Mouse (Mus musculus): ENCODE measurements around the gene Akr7a5. TPM values are rescaled to one million over a fixed set of nuclear protein-coding genes. Genes with fewer than 3 reads are reported as not detected.

Akr7a5 gene
- polyA plus RNA-seq, 1 experiment from 2014 or later: 226 TPM

- no peak for TF ChIP-seq CTCF (IDR thresholded peaks at IDR 0.05; ENCODE audit: low read depth)
Measured at GRCm38 (mm10) chr4:139305521-139305920, 5.0 kb upstream of the Akr7a5 start.

DNA sequence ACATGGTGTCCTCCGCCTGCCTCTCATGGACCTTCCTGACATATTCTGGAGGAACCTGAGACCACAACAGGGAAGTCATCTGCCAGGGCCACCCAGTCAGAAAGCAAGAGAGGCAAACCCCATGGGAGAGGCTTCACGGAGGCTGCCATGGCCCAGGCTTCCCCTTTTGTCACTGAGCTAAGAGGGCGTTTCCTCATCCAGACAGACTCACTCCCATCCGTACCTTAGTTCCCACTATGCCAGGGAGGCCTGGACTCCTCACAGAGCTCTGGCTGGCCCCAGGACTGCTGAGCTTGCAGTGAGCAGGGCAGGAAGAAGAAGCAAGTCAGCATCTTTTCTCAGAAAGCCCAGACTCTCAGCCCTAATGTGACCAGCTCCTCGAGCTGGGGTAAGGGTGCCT is 2.6 kb upstream of the Akr7a5 start:
- H3K36me3 ChIP-seq (ENCODE audit: control insufficient read depth, insufficient read depth): peaks cover 18% of the 10 kb centered on the region
- H3K9me3 ChIP-seq (ENCODE audit: control insufficient read depth): no peaks in the 10 kb centered on the region
- no peak overlapping the region for H3K9ac ChIP-seq (ENCODE audit: low read depth, low read length)
- no peak for TF ChIP-seq CTCF (IDR thresholded peaks at IDR 0.05; ENCODE audit: low read depth)
- 70% methylated on average over 5 of the region's 5 CpGs for WGBS
- H3K4me2 ChIP-seq (replicated peaks; ENCODE audit: low read depth): peak overlapping the region; percentile 94; the same call in 1 of the 2 replicates
- no peak overlapping the region for H3K27ac ChIP-seq (ENCODE audit: low read depth, low read length)
- no peak for ATAC-seq
- no peaks in the 10 kb centered on the region for H3K27me3 ChIP-seq (replicated peaks; ENCODE audit: control insufficient read depth, insufficient read depth, low read length)
- no peak overlapping the region for H3K4me3 ChIP-seq (ENCODE audit: low read depth, low read length)
- H3K4me1 ChIP-seq (replicated peaks; ENCODE audit: control insufficient read depth, insufficient read depth, low read length): no peaks in the 10 kb centered on the region

More at GRCm38 (mm10) chr4:139305521-139305920, 5.0 kb upstream of the Akr7a5 start:
- no peaks in the 10 kb centered on the region for H3K9me3 ChIP-seq (ENCODE audit: control insufficient read depth)
- no peak overlapping the region for H3K4me2 ChIP-seq (replicated peaks; ENCODE audit: low read depth)
- H3K27me3 ChIP-seq (replicated peaks; ENCODE audit: control insufficient read depth, insufficient read depth, low read length): no peaks in the 10 kb centered on the region
- peaks cover 42% of the 10 kb centered on the region for H3K36me3 ChIP-seq (ENCODE audit: control insufficient read depth, insufficient read depth)
- no peak overlapping the region for H3K9ac ChIP-seq (ENCODE audit: low read depth, low read length)
- no peaks in the 10 kb centered on the region for H3K4me1 ChIP-seq (replicated peaks; ENCODE audit: control insufficient read depth, insufficient read depth, low read length)
- H3K27ac ChIP-seq (ENCODE audit: low read depth, low read length): no peak overlapping the region
- WGBS: 86% methylated on average over 3 of the region's 3 CpGs
- H3K4me3 ChIP-seq (ENCODE audit: low read depth, low read length): no peak overlapping the region
- no peak for ATAC-seq

- peak overlapping the region; percentile 88; the same call in 1 of the 2 replicates for H3K9ac ChIP-seq (ENCODE audit: low read depth, low read length)
- WGBS: 22% methylated on average over 6 of the region's 6 CpGs
- peak overlapping the region; percentile 94 for H3K4me2 ChIP-seq (replicated peaks; ENCODE audit: low read depth)
- peak overlapping the region; percentile 91; the same call in 1 of the 2 replicates for H3K27ac ChIP-seq (ENCODE audit: low read depth, low read length)
- H3K4me3 ChIP-seq (ENCODE audit: low read depth, low read length): peak overlapping the region; percentile 85
- no peaks in the 10 kb centered on the region for H3K27me3 ChIP-seq (replicated peaks; ENCODE audit: control insufficient read depth, insufficient read depth, low read length)
- ATAC-seq: no peak
- TF ChIP-seq CTCF (IDR thresholded peaks at IDR 0.05; ENCODE audit: low read depth): peak; percentile 54
- H3K36me3 ChIP-seq (ENCODE audit: control insufficient read depth, insufficient read depth): peaks cover 26% of the 10 kb centered on the region
- no peaks in the 10 kb centered on the region for H3K9me3 ChIP-seq (ENCODE audit: control insufficient read depth)
- H3K4me1 ChIP-seq (replicated peaks; ENCODE audit: control insufficient read depth, insufficient read depth, low read length): no peaks in the 10 kb centered on the region
Measured at GRCm38 (mm10) chr4:139309651-139310050, 893 bp upstream of the Akr7a5 start.

DNA sequence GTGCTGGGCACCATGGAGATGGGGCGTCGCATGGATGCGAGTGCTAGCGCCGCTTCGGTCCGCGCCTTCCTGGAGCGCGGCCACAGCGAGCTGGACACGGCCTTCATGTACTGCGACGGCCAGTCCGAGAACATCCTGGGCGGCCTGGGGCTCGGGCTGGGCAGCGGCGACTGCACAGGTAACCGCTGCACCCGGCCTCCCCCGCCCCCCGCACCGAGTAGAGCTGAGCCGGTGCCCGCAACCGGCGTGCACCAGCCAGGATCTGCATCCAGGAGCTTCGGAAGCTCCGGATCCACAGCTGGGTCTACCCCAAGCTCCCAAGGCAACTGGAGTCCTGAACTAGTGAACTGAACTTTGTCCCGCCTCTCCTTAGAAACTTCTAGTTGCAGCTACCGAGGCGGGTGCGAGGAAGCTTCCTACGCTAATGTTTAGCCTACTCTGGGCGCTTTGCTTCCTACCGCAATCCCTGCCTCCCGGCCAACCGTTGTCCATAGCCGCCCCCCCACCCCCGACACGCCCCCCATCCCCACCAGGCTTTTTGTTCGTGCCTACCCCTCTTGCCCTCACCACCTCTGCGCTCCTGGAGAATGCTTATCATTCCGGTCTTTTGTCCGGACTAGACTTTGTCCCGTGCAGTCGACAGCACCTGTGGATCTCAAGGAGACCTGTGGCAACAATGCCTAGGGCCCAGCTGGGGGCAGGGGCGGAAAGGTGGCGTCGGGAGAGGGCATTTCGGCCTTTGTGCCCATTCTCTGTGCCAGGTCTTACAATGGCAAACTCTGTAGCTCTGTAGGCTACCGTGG is 556 bp downstream of the Akr7a5 start:
- Histone ChIP-seq H3K9me3 (ENCODE audit: control insufficient read depth) (no peaks in the 10 kb centered on the region), H3K9ac (ENCODE audit: low read depth, low read length) (peak overlapping the region; percentile 88), H3K4me3 (ENCODE audit: low read depth, low read length) (peak overlapping the region; percentile 85), H3K27me3 (replicated peaks; ENCODE audit: control insufficient read depth, insufficient read depth, low read length) (no peaks in the 10 kb centered on the region), H3K4me2 (replicated peaks; ENCODE audit: low read depth) (peak overlapping the region; percentile 94), H3K36me3 (ENCODE audit: control insufficient read depth, insufficient read depth) (peaks cover 30% of the 10 kb centered on the region), H3K27ac (ENCODE audit: low read depth, low read length) (peak overlapping the region; percentile 91), H3K4me1 (replicated peaks; ENCODE audit: control insufficient read depth, insufficient read depth, low read length) (no peaks in the 10 kb centered on the region)
- WGBS: under 1% methylated on average over 52 of the region's 53 CpGs
- ATAC-seq: peak; percentile 75
- peak; percentile 36 for TF ChIP-seq CTCF (IDR thresholded peaks at IDR 0.05; ENCODE audit: low read depth)

DNA sequence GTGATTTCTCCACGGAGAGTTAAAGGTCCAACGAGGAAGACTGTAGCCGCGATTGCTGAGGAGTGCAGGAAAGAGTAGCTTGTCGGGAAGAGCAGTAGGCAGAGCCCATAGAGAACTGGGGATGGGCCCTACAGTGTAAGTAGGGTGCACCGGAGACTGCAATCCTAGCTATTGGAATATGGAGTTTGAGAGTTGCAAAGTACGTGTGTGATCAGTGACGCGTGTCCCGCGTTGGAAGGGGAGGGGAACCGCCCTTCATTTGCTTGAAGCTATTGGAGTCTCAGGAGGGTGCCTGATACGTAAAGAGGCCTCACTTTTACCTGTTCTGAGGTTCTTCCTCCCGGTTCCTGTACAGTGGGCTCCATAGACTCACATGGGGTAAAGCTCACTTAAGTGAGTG is 1.2 kb downstream of the Akr7a5 start:
- WGBS: 10% methylated on average over 14 of the region's 14 CpGs
- Histone ChIP-seq H3K27me3 (replicated peaks; ENCODE audit: control insufficient read depth, insufficient read depth, low read length) (no peaks in the 10 kb centered on the region), H3K4me1 (replicated peaks; ENCODE audit: control insufficient read depth, insufficient read depth, low read length) (no peaks in the 10 kb centered on the region), H3K4me2 (replicated peaks; ENCODE audit: low read depth) (peak overlapping the region; percentile 94), H3K36me3 (ENCODE audit: control insufficient read depth, insufficient read depth) (peaks cover 28% of the 10 kb centered on the region), H3K9me3 (ENCODE audit: control insufficient read depth) (no peaks in the 10 kb centered on the region), H3K9ac (ENCODE audit: low read depth, low read length) (peak overlapping the region; percentile 88), H3K27ac (ENCODE audit: low read depth, low read length) (peak overlapping the region; percentile 91), H3K4me3 (ENCODE audit: low read depth, low read length) (peak overlapping the region; percentile 85)
- peak; percentile 52; the same call in 1 of the 2 replicates for ATAC-seq
- TF ChIP-seq CTCF (IDR thresholded peaks at IDR 0.05; ENCODE audit: low read depth): no peak

GRCm38 (mm10) chr4:139312632-139313031 is 2.1 kb downstream of the Akr7a5 start:
- Histone ChIP-seq H3K4me3 (ENCODE audit: low read depth, low read length) (peak overlapping the region; percentile 85; the same call in 1 of the 2 replicates), H3K4me2 (replicated peaks; ENCODE audit: low read depth) (peak overlapping the region; percentile 94)

More at GRCm38 (mm10) chr4:139312632-139313031, 2.1 kb downstream of the Akr7a5 start:
- H3K9ac ChIP-seq (ENCODE audit: low read depth, low read length): no peak overlapping the region
- 59% methylated on average over 4 of the region's 4 CpGs for WGBS
- no peak for ATAC-seq
- TF ChIP-seq CTCF (IDR thresholded peaks at IDR 0.05; ENCODE audit: low read depth): peak; percentile 74
- no peaks in the 10 kb centered on the region for H3K9me3 ChIP-seq (ENCODE audit: control insufficient read depth)
- H3K27me3 ChIP-seq (replicated peaks; ENCODE audit: control insufficient read depth, insufficient read depth, low read length): no peaks in the 10 kb centered on the region
- no peaks in the 10 kb centered on the region for H3K4me1 ChIP-seq (replicated peaks; ENCODE audit: control insufficient read depth, insufficient read depth, low read length)
- H3K27ac ChIP-seq (ENCODE audit: low read depth, low read length): peak overlapping the region; percentile 91
- H3K36me3 ChIP-seq (ENCODE audit: control insufficient read depth, insufficient read depth): peaks cover 37% of the 10 kb centered on the region
